Mouse (Mus musculus): Measurements from ENCODE around the gene Cdc42. TPM values are rescaled to one million over a fixed set of nuclear protein-coding genes. Genes with fewer than 3 reads are reported as not detected.

Cdc42 gene
- 531 and 571 TPM in 2 replicates for polyA plus RNA-seq (2016; fragmentation: Nextera tagmentation; extraction: Ambion mirVana)

GRCm38 (mm10) chr4:137357517-137358254, at the start of gene Cdc42:
Gene Cdc42 (minus strand): TSS chr4:137357720.
- Histone ChIP-seq H3K27me3 (ENCODE audit: low read depth, poor library complexity, severe bottlenecking) (no peaks in the 10 kb centered on the region), H3K9me3 (replicated peaks) (no peaks in the 10 kb centered on the region), H3K36me3 (no peaks in the 10 kb centered on the region), H3K27ac (peak within 1 kb of the TSS; percentile 99), H3K4me3 (peak within 1 kb of the TSS; percentile 99), H3K4me1 (peaks cover 20% of the 10 kb centered on the region)
- WGBS, result under 1% methylated on average over 43 of the region's 44 CpGs
- peak; percentile 99 for DNase-seq (ENCODE audit: low spot score)

GRCm38 (mm10) chr4:137405571-137405970, 48.1 kb upstream of the Cdc42 start:
- no peak overlapping the region for H3K4me3 ChIP-seq
- DNase-seq (ENCODE audit: low spot score), result no peak
- H3K27me3 ChIP-seq (ENCODE audit: low read depth, poor library complexity, severe bottlenecking), result no peaks in the 10 kb centered on the region
- H3K9me3 ChIP-seq (replicated peaks), result no peaks in the 10 kb centered on the region
- WGBS, result 89% methylated on average over 3 of the region's 3 CpGs
- H3K27ac ChIP-seq, result no peak overlapping the region
- no peaks in the 10 kb centered on the region for H3K4me1 ChIP-seq
- no peaks in the 10 kb centered on the region for H3K36me3 ChIP-seq

DNA sequence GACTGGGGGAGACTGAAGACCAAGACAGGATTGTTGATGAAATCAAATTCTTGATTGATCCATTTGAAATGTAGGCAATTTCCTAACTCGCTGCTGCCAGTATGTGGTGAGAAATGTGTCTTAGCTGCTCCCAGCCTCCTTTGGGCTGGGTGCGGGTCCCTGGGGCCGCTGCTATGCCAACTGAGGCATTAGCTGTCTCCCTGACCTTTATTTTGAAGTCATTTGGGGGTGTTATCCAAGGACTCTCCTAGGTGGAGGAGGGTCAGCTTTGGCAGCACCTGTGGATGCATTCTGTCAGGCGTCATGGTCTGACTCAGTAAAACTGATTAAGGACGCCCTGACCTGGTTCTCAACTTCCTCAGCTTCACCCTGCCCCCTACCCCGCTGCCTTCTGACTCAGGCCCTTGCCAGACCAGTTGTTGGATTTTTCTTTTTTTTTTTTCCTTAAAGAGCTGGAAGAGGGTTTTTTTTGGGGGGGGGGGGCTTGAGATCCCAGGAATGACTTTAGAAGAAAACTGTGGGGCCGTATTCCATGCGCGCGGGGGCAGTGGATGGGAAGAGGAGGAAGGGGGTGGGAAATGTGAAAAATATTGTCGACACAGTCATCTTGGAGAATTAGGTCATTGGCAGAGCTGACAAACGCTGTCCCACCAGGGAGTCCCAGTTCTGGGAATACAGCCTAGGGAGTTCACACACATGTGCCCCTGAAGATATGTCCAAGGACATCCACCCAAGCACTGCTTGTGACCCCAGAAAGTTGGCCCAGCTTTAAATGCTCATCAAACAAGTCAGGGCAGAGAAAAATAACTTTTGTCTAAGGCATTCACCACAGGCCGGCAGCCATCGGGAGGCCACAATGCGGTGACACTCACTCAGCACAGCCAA, 39.4 kb upstream of the Cdc42 start:
- no peak for DNase-seq (ENCODE audit: low spot score)
- 78% methylated on average over 15 of the region's 15 CpGs for WGBS
- Histone ChIP-seq H3K27ac (no peak overlapping the region), H3K9me3 (replicated peaks) (no peaks in the 10 kb centered on the region), H3K4me3 (no peak overlapping the region), H3K4me1 (no peaks in the 10 kb centered on the region), H3K27me3 (ENCODE audit: low read depth, poor library complexity, severe bottlenecking) (no peaks in the 10 kb centered on the region), H3K36me3 (no peaks in the 10 kb centered on the region)

DNA sequence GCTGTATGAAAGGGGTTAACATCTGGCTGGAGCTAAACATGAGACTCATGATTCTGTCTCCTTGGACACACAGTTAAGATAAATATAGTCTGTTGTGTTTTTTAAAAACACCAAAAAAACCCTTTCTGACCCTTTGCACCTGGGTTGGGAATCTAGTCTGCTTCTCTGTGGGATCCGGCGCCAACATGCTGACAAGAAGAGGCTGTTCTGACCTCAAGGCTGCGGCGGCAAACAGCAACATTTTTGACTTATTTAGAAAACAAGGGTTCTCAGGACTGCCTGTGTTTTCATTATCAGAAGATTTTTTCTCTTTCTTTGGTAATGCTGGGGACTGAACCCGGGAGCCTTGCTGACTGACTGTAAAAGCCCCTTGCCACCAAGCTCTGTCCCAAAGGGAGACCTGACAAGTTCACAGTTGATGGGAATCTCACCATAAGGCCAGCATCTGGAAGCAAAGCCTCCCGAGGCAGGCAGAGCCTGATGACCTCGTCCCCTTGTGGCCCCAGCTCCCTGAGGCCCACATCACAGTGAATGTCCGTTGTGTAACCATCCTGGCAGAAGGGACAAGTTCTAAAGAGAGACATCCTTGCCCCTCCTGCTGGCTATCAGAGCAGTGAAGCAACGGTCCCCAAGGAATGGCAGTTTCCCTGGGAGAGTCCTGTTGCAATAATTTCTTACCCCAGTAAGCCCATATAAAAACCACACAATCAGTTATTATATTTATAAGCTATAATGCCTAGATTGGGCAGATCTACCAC, 36.0 kb upstream of the Cdc42 start:
- no peak overlapping the region for H3K4me3 ChIP-seq
- peaks cover 7% of the 10 kb centered on the region for H3K4me1 ChIP-seq
- 75% methylated on average over 9 of the region's 9 CpGs for WGBS
- no peak for DNase-seq (ENCODE audit: low spot score)
- H3K27me3 ChIP-seq (ENCODE audit: low read depth, poor library complexity, severe bottlenecking), result no peaks in the 10 kb centered on the region
- H3K36me3 ChIP-seq, result peaks cover 13% of the 10 kb centered on the region; the same call in 1 of the 2 replicates
- no peaks in the 10 kb centered on the region for H3K9me3 ChIP-seq (replicated peaks)
- H3K27ac ChIP-seq, result no peak overlapping the region

- no peak for DNase-seq (ENCODE audit: low spot score)
- peaks cover 13% of the 10 kb centered on the region; the same call in 1 of the 2 replicates for H3K36me3 ChIP-seq
- H3K4me1 ChIP-seq, result peaks cover 9% of the 10 kb centered on the region
- no peaks in the 10 kb centered on the region for H3K9me3 ChIP-seq (replicated peaks)
- H3K27me3 ChIP-seq (ENCODE audit: low read depth, poor library complexity, severe bottlenecking), result no peaks in the 10 kb centered on the region
- H3K27ac ChIP-seq, result no peak overlapping the region
- WGBS, result 91% methylated on average over 9 of the region's 9 CpGs
- no peak overlapping the region for H3K4me3 ChIP-seq
Observed at GRCm38 (mm10) chr4:137392874-137393273, 35.4 kb upstream of the Cdc42 start.

GRCm38 (mm10) chr4:137391287-137391686, 33.8 kb upstream of the Cdc42 start:
- H3K4me1 ChIP-seq, result peaks cover 16% of the 10 kb centered on the region
- no peak for DNase-seq (ENCODE audit: low spot score)
- no peaks in the 10 kb centered on the region for H3K27me3 ChIP-seq (ENCODE audit: low read depth, poor library complexity, severe bottlenecking)
- no peaks in the 10 kb centered on the region for H3K9me3 ChIP-seq (replicated peaks)
- H3K27ac ChIP-seq, result no peak overlapping the region
- WGBS, result 86% methylated on average over 3 of the region's 3 CpGs
- no peak overlapping the region for H3K4me3 ChIP-seq
- H3K36me3 ChIP-seq, result peaks cover 13% of the 10 kb centered on the region; the same call in 1 of the 2 replicates

DNA sequence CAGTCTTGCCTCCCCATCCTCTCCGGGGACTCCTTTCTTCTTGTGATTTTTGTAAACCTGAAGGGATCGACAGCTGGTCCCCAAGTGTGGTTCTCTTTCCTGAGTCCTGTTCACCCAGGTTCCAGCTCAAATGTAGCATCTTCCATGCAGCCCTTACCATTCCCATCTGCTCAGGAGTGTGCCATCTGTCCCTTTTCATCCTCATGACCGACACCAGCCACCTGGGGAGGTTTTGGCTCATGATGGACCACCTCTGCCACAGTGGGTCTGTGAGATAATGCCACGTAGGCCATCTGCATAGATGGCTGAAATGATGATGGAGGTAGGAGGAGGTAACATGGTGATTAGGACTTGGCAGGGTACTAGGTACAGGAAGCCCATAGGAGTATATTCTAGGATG, 32.7 kb upstream of the Cdc42 start:
- no peak for DNase-seq (ENCODE audit: low spot score)
- Histone ChIP-seq H3K36me3 (peaks cover 13% of the 10 kb centered on the region; the same call in 1 of the 2 replicates), H3K27me3 (ENCODE audit: low read depth, poor library complexity, severe bottlenecking) (no peaks in the 10 kb centered on the region), H3K4me1 (peaks cover 16% of the 10 kb centered on the region), H3K27ac (no peak overlapping the region), H3K4me3 (no peak overlapping the region), H3K9me3 (replicated peaks) (no peaks in the 10 kb centered on the region)
- WGBS, result 95% methylated on average over 4 of the region's 4 CpGs

DNA sequence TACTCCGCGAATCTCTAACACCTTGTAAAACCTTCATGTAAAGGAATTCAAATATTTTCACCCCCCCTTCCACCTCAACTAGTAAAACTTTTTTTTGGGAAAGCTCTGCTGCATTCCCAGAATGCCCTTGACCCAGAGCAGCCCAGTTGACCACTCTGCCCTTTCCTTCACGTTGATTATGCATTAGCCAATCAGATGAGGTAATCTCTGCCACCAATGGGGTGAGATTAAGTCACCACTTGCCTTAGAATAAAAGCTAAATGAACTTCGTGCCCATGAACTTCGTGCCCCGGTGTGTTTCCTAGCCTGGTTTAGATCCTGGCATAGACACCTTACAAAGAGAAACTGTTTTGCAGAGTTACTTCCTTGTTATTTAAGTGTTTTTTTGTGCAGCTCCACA, 31.5 kb upstream of the Cdc42 start:
- 45% methylated on average over 6 of the region's 6 CpGs for WGBS
- H3K9me3 ChIP-seq (replicated peaks), result no peaks in the 10 kb centered on the region
- H3K4me3 ChIP-seq, result peak overlapping the region; percentile 86
- H3K36me3 ChIP-seq, result peaks cover 13% of the 10 kb centered on the region; the same call in 1 of the 2 replicates
- no peak for DNase-seq (ENCODE audit: low spot score)
- H3K4me1 ChIP-seq, result peaks cover 16% of the 10 kb centered on the region
- H3K27ac ChIP-seq, result peak overlapping the region; percentile 94
- H3K27me3 ChIP-seq (ENCODE audit: low read depth, poor library complexity, severe bottlenecking), result no peaks in the 10 kb centered on the region

DNA sequence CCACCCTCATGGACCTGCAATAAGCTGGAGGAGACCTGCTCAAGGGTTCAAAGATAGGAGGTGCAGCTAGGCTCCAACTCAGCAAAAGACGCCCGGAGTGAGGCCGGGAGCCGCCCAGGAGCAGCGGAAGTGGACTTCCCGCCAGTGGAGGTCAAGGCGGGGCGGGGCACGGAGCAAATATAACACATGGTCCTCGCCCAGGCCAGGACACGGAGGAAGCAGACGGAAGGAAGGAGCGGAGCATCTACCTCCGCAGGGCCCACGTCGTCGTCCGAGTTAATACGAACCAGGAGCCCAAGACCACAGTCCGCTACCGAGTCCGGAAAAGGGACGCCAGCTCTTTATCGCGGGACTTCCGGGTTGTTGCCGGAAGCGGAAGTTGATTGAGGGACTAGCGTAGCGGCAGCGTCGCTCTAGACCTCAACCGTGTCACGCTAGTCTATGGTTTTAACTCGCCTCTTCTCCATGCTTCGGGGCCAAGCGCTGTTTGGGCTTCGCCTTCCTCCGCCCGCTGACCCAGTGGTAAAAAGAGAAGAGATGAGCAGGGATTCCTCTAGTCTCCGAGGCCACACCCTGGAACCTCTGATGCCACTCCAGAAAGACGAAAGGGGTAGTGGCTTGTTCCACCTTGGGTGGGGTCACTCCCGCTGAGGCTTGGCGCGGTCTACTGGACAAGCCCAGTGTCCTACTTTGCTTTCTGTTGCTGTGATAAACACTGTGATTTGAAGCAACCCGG, 30.7 kb upstream of the Cdc42 start:
- Histone ChIP-seq H3K4me3 (peak overlapping the region; percentile 86), H3K27me3 (ENCODE audit: low read depth, poor library complexity, severe bottlenecking) (no peaks in the 10 kb centered on the region), H3K27ac (peak overlapping the region; percentile 94), H3K9me3 (replicated peaks) (no peaks in the 10 kb centered on the region), H3K36me3 (peaks cover 13% of the 10 kb centered on the region; the same call in 1 of the 2 replicates), H3K4me1 (peaks cover 16% of the 10 kb centered on the region)
- peak; percentile 92 for DNase-seq (ENCODE audit: low spot score)
- WGBS, result 3% methylated on average over 46 of the region's 46 CpGs

DNA sequence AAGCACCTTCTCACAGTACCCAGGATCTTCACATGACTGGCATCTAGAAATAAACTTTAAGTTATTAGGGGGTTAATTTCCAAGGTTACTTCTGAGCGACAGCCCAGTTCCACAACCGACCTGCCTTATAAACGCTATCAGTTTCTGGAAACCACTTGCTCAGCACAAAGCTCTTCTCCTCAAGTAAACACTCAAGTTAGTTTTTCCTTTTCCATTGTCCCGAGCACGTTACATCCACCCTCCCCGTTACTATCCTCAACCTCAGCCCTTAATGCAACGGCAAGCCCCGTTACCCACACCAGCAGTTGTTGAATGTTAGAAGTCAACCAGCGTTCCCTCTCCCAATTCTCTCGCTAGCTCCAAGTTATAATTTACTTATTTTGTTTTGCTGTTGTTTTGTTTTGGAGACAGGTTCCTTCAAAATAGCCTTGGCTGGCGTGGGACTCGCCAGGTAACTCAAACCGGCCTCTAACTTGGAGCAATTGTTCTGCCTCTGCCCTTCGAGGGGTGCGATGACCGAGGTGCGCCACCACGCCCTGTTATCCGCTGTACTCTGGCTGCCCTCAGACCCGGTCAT, 30.1 kb upstream of the Cdc42 start:
- Histone ChIP-seq H3K36me3 (peaks cover 13% of the 10 kb centered on the region; the same call in 1 of the 2 replicates), H3K9me3 (replicated peaks) (no peaks in the 10 kb centered on the region), H3K4me3 (peak overlapping the region; percentile 86), H3K4me1 (peaks cover 16% of the 10 kb centered on the region), H3K27me3 (ENCODE audit: low read depth, poor library complexity, severe bottlenecking) (no peaks in the 10 kb centered on the region), H3K27ac (peak overlapping the region; percentile 94)
- 2% methylated on average over 20 of the region's 20 CpGs for WGBS
- DNase-seq (ENCODE audit: low spot score), result no peak

DNA sequence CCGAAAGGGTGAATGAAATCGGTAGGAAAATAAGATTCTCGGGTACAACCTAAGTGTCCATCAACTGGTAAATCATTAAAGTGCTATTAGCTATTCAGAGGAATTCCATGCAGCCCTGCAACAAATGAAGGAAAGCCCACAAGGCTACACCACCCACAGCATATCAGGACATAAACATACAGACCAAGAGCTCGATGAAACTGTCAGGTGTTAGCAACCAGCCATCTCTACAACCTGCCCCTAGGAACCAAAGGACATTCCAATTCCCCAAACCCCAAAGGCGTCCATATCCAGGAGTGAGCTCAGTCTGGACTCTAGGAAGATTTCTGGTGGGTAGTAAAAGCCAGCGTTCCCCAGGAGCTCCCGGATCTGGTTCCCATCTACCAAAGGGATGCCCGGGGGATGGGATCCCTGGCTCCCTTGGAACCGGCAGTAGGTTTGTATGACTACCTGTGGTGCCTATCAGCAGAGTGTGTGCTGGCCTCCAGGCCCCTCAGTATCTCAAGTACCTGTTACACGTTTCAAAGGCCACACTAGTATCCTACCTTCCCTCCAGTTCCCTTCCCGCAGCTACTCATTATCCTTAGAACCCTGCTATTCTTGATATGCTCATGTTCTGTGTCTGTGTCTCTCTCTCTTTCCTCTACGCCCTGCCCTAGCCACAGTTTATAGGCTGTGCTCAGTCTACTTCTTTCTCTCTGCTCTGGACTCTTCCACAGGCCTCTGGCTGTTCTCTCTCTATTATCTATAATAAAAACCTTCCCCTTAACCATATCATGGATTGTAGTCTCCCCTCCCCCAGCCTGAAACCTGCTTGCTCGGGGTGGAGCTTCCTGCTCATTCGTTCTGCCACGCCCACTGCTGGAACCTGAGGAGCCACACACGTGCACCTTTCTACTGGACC, 23.4 kb upstream of the Cdc42 start:
- H3K36me3 ChIP-seq, result no peaks in the 10 kb centered on the region
- no peaks in the 10 kb centered on the region for H3K9me3 ChIP-seq (replicated peaks)
- WGBS, result 34% methylated on average over 15 of the region's 16 CpGs
- DNase-seq (ENCODE audit: low spot score), result no peak
- H3K27me3 ChIP-seq (ENCODE audit: low read depth, poor library complexity, severe bottlenecking), result no peaks in the 10 kb centered on the region
- peaks cover 11% of the 10 kb centered on the region for H3K4me1 ChIP-seq
- peak overlapping the region; percentile 71 for H3K27ac ChIP-seq
- peak overlapping the region; percentile 18 for H3K4me3 ChIP-seq

Measured in limb, embryonic 10.5 days (tissue).